Mouse (Mus musculus) layer of hippocampus, postnatal 14 days (tissue): ENCODE data around the gene Peg10. TPM values are rescaled to one million over a fixed set of nuclear protein-coding genes. Genes with fewer than 3 reads are reported as not detected.
"Not testable (repeated sequence)": the region's sequence is repeated elsewhere in the genome, so short reads cannot be mapped to it uniquely, and the experiment has no call there.

ENCODE experiments used
- DNase-seq, 2 experiments: peaks; one replicate each; pipeline ENCODE4 v3.0.0; 2021 to 2022; ENCODE audit warnings: low spot score in 2 of 2, mixed read lengths in 1 of 2
- total RNA-seq, 2 experiments: library from RNA; stranded (reverse); gene quantifications; 2 replicates each; pipeline ENCODE4 v1.2.3; 2021

Peg10 gene
- total RNA-seq, 2 experiments from 2014 or later: 7.0 to 7.9 TPM

DNA sequence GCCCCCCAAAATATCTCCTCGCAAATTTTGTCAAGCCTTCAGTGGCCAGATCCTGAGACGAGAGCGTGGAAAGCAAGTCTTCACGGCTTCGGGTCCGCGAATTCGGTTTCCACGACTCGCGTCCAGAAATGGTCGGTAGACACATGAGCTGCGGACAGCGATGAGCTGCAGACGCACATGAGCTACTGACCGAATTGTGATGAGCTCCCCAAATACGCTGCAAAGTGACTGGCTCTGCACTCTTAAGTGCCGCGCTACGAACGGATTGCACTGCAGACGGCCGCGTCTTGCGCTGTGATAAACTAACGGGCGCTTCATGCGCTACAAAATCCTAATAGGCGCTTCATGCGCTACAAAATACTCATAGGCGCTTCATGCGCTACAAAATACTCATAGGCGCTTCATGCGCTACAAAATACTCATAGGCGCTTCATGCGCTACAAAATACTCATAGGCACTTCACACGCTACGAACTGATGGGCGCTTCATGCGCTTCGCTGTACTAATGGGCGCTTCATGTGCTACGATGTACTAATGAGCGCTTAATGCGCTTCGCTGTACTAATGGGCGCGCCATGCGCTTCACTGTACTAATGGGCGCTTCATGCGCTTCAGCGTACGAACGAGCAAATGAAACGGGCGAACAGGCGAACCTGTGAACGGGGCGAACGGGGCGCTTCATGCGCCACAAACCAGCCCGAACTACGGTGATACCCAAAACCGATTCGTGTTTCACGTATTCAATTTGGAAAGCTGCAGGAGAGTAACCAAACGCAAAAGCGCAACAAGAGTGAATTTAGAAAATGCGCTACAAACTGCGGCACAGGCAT lies 785 bp downstream of the Peg10 start:
- peak; percentile 52 to 55 for DNase-seq

DNA sequence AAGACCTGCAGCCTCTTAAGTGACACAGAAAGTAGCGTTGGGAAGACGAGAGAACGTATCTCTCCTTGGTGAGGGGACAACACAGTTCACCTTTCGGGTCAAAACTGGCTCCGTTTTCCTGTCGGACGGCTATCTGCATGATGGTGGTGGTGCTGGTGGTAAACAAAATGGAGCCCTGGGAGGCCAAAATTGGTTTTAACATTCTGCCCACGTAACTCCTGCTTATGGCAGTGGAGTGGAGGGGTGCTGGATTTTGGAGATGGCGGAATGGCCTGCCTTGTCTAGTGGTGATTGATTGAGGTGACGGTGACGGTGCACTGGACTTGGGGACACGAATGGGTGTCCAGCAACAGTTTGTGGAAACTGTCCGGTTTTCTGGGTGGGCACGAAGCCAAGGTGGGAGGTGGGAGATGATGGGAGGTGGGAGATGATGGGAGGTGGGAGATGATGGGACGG lies 1.4 kb downstream of the Peg10 start:
- peak; percentile 29 to 35 for DNase-seq

DNA sequence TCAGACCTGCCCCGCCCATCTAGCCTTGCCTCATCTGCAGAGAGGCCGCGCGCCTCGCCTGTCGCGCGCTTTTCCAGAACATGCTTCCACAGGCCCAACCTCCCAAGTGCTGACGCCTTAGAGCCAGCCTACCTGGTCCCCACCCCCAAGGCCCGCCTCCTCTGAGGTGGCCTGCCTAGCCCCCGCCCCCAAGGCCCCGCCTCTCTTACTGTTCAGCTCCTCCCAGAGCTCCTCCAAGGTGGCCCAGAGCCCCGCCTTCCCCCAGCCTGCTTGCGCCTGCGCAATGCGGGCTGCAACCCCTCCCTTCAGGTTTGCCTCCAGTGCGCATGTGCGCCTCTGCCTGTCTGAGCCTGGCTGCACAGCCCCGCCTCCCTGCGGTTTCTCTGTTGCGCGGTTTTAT lies 2.0 kb downstream of the Peg10 start:
- DNase-seq: peak; percentile 89 to 95

DNA sequence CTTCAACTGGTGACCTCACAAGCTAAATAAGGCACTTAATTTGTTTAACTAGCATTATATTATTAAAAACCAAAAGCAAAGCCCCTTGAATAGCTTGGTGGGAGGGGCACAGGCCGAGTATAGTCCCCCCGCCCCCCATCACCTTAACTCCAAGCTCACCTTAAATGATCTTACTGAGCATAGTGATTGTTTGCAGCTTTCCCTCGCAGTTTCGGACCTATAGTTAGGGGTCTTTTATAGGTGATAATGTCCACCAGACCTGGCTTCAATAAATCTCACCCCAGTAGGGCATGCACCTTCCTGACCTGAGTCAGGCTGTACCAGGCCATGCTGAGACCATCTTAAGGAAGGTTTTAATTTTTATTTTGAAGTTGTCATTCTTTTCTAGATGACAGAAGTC lies 4.2 kb downstream of the Peg10 start:
- DNase-seq: no peak

DNA sequence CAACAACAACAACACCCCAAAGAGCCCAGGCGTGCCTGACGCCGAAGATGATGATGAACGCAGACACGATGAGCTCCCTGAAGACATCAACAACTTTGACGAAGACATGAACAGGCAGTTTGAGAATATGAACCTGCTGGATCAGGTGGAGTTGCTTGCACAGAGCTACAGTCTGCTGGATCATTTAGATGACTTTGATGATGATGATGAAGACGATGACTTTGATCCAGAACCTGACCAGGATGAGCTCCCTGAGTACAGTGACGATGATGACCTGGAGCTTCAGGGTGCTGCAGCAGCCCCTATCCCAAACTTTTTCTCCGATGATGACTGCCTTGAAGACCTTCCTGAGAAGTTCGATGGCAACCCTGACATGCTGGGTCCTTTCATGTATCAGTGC lies 7.2 kb downstream of the Peg10 start:
- DNase-seq: no peak

DNA sequence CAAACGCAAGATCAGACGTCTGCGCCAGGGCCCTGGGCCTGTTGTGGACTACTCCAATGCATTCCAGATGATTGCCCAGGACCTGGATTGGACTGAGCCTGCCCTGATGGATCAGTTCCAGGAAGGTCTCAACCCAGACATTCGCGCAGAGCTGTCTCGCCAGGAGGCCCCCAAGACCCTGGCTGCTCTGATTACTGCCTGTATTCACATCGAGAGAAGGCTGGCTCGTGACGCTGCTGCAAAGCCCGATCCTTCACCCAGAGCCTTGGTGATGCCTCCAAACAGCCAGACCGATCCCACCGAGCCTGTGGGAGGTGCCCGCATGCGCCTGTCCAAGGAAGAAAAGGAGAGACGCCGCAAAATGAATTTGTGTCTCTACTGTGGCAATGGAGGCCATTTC lies 7.8 kb downstream of the Peg10 start:
- DNase-seq: no peak

DNA sequence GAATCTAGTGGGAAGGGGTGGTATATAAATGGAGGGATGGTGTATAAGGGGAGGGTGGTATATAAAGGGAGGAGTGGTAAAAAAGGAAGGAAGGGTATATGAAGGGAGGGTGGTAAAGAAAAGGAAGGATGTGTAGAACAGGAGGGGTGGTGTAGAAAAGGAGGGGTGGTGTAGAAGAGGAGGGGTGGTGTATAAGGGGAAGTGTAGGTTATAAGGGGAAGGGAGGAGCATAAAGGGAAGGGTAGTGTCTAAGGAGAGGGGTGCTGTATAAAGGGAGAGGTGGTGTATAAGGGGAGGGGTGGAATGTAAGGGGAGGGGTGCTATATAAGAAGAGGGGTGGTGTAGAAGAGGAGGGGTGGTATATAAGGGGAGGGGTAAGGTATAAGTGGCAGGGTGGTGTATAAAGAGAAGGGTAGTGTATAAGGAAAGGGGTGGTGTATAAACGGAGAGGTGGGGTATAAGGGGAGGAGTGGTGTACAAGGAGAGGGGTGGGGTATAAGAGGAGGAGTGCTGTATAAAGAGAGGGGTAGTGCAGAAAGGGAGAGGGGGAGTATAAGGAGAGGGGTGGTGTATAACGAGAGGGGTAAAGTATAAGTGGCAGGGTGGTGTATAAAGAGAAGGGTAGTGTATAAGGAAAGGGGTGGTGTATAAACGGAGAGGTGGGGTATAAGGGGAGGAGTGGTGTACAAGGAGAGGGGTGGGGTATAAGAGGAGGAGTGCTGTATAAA lies 14.5 kb downstream of the Peg10 start:
- DNase-seq: not testable (repeated sequence)

DNA sequence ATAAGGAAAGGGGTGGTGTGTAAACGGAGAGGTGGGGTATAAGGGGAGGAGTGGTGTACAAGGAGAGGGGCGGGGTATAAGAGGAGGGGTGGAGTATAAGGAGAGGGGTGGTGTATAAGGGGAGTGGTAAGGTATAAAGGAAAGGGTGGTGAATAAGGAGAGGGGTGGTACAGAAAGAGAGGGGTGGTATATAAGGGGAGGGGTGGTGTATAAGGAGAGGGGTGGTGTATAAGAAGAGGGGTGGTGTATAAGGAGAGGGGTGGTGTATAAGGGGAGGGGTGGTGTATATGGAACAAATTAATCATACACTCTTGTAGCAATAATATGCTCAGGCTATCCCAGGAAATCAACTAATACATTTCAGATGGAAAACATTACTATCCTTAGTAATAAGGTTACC lies 15.1 kb downstream of the Peg10 start:
- no peak for DNase-seq

DNA sequence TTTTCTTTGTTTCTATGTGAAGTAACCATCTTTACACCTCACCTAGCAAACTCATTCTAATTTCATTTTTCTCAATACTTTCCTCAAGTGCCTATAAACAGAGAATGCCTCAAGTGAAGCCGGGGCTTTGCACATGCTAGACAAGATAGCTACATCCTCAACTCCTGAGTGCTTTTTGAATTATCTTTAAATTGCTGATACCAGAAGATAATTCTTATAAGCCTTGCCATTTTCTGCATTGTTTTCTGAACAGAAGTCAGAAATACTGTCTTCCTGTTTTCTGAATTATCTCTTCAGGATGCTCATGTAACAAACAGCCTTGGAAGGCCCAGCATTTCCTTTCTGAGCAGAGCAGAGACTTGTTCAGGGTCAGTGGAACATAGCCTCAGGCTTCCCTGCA lies 49.2 kb downstream of the Peg10 start:
- no peak for DNase-seq

DNA sequence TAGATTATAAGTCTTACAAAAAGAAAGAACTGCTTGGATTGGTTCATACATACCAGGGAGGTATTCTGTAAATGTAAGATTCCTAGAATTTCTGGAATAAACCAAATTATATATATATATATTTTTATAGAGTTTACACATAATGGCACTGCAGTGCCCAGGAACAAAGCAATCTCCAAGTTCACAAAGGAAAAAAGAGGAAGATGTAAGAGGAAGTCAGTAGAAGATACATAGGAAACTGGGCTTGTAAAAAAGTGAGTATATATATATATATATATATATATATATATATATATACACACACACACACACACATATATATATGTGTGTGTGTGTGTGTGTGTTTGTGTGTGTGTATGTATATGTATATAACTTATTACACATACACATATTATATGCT lies 50.2 kb downstream of the Peg10 start:
- DNase-seq: not testable (repeated sequence)

DNA sequence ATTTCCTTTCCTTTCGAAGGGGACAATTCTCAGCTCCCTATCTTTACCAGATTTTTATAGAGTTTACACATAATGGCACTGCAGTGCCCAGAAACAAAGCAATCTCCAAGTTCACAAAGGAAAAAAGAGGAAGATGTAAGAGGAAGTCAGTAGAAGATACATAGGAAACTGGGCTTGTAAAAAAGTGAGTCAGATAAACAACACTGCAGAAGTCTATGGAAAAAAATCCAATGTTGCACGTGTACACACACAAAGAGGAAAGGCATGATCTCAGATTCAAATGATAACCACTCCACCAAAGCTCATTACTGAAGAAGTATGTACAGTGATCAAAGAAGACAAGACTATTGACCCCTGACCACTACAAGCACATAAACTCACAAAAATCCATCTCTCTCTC lies 51.3 kb downstream of the Peg10 start:
- DNase-seq: no peak

DNA sequence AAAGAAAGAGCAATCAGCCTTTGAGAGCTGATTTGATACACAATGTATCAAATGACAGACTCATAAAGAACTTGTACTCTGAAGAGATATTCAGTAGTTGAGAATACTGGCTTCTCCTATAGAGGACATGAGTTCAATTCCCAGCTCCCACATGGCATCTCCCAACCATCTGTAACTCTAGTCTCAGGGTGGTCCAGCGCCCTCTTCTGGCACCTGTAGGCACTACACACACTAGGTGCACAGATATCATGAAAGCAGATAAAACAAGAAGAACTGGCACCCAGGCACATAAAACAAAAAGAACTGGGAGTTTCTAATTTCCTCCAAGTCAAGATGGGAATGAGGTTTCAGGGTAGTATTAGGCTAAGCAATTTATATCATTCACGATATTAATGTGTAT lies 52.3 kb downstream of the Peg10 start:
- no peak for DNase-seq

DNA sequence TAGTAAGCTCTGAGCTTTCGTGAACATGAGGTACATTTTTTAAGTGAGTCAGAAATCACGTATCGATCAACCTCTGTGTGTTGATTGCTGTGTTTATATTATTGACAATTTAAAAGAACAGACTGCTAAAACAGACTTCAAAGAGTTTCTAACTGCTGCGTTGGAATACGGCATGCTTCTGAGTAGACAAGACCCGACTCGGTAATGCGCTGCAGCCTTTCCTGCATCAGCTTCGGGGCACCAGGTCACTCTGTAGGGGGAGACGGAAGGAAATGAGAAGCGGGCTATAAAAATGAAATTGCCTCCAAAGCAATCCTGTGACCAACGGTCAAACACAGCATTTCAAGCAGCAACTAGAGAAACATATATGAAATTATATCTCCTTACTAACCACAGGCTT lies 59.9 kb downstream of the Peg10 start:
- no peak for DNase-seq

Other genes starting within 250 kb of the Peg10 start
- 10 to 100 TPM; 35.9 to 51.1 TPM for gene Col1a2, start 242.5 kb upstream of the Peg10 start, total RNA-seq
- gene Casd1, start 146.5 kb upstream of the Peg10 start, total RNA-seq: 10 to 100 TPM; 44.8 to 47.4 TPM
- 10 to 100 TPM; 28.7 to 31.3 TPM for gene Sgce, start 99 bp upstream of the Peg10 start, total RNA-seq
- gene Ppp1r9a, start 155.6 kb downstream of the Peg10 start, total RNA-seq: 100 to 1,000 TPM; 111 to 117 TPM